Mouse (Mus musculus) liver (tissue): ENCODE data around the gene Irgm1.
A peak's percentile ranks its signal among the peaks of the same experiment; 100 is the strongest.
"Not testable (repeated sequence)": the region's sequence is repeated elsewhere in the genome, so short reads cannot be mapped to it uniquely, and the experiment has no call there.

Experiments used
- DNase-seq: peaks from one replicate; pipeline ENCODE4 v3.0.0-alpha.2; 2020; ENCODE audit warnings: mixed read lengths

Irgm1 gene

GRCm38 (mm10) chr11:48853474-48854180 is 17.9 kb downstream of the Irgm1 start:
- DNase-seq = peak; percentile 86

GRCm38 (mm10) chr11:48852624-48853473 is 18.6 kb downstream of the Irgm1 start:
- DNase-seq = no peak

- no peak for DNase-seq
Observed at GRCm38 (mm10) chr11:48852190-48852589, 19.3 kb downstream of the Irgm1 start.

DNA sequence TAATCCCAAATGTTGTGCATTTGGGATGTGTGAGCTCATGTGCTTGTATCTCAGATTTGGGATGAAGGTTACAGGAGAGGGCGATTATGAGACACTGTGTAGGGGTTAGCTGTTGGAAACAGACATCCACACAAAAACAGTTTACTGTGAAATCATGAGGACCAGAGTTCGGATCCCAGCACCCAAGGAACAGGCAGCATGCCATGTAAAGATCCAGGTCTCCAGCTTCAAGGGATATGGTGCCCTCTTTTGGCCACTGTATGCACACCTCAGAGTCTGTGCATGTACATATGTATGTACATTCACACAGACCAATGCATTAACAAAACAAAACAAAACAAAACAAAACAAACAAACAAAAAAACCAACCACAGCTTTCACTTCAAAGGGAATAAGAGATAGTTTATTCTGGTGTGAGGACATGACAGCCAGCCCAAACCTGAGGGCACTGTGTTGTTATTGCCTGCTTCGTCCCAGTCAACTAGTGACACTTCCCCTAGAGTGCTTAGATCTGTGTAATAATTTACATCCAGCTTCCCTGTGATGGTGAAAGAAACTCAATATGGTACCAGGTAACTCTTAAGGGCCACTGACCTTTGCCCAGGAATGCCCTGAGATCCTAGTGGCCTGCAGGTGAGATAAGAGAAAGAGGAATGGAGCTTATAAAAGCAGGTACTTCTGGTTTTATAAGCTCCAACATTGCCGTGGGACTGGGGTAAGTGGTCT is 20.1 kb downstream of the Irgm1 start:
- peak; percentile 18 for DNase-seq

- DNase-seq = no peak
Observed at GRCm38 (mm10) chr11:48850240-48850639, 21.2 kb downstream of the Irgm1 start.

- DNase-seq = no peak
Observed at GRCm38 (mm10) chr11:48846881-48847280, 24.6 kb downstream of the Irgm1 start.

DNA sequence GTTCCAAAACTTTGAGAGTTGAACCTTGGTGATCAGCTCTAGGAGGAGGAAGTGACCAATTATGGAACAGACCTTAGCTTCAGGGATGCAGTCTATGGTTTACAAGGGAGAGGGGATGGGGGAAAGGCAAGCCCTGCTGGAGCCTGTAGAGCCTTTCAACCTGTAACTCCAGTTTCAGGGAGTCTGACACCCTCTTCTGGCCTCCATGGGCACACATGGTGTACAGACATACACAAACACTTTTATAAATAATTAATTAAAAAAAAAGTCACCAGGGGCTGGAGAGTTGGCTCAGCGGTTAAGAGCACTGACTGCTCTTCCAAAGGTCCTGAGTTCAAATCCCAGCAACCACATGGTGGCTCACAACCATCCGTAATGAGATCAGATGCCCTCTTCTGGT is 25.1 kb downstream of the Irgm1 start:
- DNase-seq = not testable (repeated sequence)

DNA sequence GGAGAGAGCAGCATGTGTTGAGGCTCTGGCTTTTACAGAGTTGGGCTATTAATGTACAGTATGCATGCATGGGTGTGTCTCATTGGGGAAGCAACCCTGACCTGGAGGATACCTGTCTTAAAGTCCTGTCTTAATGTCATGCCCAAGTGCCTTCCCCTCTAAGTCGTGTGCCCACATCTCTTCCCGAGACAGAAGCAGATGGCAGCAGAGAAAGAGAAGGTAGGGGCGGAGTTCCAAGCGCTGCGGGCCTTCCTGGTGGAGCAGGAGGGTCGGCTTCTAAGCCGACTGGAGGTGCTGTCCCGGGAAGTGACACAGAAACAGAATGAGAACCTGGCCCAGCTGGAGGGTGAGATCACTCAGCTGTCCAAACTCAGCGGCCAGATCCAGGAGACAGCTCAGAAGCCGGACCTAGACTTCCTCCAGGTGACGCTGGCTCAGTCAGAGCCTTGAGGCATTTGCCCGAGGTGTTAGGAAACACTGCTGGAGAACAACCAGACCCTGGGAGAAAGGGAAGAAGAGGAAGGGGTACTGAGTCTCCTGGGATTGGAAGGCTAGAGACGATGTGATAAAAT is 26.2 kb downstream of the Irgm1 start:
- no peak for DNase-seq

GRCm38 (mm10) chr11:48844309-48844708 is 27.2 kb downstream of the Irgm1 start:
- no peak for DNase-seq

DNA sequence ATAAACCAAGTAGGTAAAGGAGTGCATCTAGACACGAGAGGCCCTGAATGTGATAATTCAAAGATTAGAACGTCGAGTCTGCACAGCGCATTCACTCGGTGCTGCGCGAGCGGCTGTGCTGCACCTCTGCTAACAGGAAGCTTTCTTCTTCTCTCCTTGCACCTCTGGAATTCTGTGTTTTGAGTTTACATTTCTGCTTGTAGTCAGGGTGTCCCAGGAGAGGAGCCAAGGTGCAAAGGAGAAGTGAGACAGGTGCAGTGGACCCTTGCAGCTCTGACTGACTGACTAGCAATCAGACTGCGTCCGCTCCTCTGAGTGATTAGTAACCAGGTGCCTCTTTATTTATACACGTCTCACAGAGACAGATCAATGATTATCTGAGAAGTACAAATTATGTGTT is 28.3 kb downstream of the Irgm1 start:
- no peak for DNase-seq

GRCm38 (mm10) chr11:48842378-48842792 is 29.1 kb downstream of the Irgm1 start:
- no peak for DNase-seq

- DNase-seq = no peak
Observed at GRCm38 (mm10) chr11:48841213-48841612, 30.3 kb downstream of the Irgm1 start.

- DNase-seq = no peak
Observed at GRCm38 (mm10) chr11:48840805-48841204, 30.7 kb downstream of the Irgm1 start.

- no peak for DNase-seq
Observed at GRCm38 (mm10) chr11:48838879-48839680, 32.4 kb downstream of the Irgm1 start.

GRCm38 (mm10) chr11:48838181-48838797 is 33.2 kb downstream of the Irgm1 start:
- peak; percentile 38 for DNase-seq

DNA sequence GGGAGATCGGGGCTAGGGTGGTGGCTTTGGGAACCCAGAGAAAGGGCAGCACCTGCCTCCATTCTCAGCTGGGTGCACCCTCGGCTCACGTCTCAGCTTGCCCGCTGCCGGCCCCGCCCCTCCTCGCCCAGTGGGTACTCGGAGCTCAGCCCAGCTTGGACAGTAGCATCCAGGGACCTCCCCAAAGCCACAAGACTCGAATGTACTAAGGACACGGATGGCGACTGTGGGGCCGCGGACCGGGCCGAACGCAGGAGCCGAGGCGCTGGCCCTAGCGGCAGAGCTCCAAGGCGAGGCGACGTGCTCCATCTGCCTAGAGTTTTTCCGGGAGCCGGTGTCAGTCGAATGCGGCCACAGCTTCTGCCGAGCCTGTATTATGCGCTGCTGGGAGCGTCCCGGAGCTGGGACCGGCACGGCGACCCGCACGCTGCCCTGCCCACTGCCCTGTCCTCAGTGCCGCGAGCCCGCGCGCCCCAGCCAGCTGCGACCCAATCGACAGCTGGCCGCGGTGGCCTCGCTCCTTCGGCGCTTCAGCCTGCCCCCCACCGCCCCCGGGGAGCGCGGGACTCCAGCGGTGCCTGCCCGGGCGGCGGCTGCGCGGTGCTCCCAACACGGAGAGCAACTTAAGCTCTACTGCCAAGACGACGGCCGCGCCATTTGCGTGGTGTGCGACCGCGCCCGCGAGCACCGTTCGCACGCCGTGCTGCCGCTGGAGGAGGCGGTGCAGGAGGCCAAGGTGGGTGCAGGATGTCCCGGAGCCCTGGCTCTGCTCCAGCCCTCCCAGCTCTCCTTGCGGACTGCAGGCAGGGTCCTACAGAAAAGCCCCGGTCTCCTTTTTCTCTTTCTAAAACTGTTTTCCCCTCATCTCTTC is 33.9 kb downstream of the Irgm1 start:
- DNase-seq = peak; percentile 52

DNA sequence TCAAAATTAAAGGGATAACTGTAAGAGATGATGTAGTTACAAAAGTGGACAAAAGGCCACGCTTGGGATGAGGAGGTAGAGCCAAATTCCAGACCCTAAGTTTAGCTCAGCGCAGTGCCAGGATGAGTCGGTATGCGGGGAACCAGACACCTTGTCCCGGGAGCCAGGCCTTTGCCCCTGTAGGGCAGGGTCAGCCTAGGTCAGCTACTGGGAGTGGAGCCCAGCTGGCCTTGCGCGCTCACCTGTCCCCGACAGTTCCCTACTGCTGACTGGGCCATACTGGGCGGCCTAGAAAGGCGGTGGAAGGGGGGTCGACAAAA is 34.5 kb downstream of the Irgm1 start:
- no peak for DNase-seq

DNA sequence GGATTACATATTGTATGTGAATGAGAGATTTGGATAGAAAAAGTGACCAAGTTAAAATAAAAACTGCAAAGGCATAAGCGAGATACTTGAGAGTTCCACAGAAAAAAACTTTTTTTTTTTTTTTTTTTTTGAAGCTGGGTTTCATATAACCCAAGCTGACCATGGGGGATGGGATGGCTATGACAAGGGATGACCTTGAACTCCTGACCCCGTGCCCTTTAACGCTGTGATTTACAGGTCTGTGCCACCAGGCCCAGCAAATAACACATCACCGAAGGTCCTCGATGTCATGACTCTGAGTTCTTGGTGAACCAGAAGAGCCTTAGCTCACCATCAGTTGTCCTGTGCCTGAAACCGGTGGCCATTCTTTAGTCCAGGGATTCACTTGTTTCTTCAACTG is 35.6 kb downstream of the Irgm1 start:
- no peak for DNase-seq

DNA sequence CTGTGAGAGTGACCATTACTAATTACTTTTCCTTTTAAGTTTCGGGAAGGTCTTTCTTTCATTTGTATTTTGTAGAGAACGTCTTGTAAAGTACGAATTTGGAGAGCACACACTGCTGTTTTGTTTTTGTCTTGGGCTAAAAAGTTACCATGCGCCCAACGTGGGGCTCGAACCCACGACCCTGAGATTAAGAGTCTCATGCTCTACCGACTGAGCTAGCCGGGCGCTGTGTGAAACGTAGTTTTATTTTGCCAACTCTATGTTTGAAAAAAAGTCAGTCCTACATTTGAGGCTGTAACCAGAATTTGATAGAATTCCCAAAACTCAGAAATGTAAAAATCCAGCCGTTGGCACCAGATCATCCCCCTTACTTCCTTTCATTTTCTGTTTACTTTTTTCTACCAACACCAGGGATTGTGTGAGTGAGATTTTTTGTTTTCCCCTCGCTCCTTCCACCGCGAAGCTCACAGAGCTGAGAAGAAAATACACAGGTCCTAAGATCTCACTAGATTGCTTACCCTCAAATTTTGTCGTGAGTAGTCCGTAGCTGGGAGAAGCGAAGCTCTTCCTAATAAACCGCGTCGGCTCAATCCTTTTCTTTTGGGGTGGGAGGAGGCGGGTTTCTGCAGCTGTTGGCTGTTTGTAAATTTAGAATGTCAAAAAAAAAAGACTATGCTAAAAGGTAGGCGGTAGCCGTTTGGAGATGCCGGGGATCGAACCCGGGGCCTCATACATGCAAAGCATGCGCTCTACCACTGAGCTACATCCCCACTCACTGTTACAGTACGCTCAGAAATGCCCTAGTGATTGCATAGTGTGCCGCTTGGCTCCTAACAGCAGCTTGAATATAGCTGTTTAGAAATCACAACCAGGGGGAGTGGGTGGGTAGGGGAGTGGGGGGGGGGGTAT is 37.5 kb downstream of the Irgm1 start:
- DNase-seq = peak; percentile 92
